In the genomic region with DNA sequence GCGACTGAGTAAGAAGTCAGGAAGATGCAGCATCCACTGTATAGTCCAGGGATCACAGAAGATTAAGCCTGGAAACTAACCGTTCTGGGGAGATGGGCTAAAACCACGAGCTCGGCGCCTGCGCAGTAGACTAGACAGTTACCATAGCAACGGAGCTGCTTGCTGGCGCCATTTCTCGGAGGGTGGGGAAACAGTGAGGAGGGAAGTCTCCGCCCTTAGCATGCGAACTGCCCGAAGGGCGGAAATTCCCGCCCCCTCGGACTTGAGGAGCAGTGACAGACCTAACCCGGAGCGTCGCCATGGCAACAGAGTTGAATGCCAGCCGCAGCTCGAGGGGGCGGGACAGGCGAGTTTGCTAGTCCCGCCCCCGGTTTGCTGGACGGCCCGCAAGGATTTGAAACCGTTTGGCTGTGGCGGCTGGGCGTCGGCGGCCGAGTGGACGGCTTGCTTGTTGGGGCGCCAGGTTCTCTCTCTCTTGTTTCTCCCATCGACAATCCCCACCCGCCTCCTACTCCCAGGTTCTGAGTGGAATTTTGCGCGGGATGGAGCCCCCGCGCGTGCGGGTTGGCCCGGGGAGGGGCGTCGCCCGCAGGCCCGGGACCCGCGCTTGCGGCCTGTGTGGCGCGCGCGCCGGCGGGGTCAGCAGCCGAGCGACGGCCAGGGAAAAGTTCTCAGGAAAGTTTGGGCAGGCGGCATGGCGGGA, we compare ENCODE assay signal across 8 mouse cellular contexts. TPM values are rescaled to one million over a fixed set of nuclear protein-coding genes. Genes with fewer than 3 reads are reported as not detected.
DNase-seq lines count a peak whose midpoint lies in the region; ATAC-seq lines count a peak whose summit lies in the region.

Gene Cep112, plus strand, starts transcription at position 304 of the 703 bp plus-strand sequence.

- peak; percentile 87 to 89 for DNase-seq in B cell, adult 2 months
- peak; percentile 99 for DNase-seq in brain, adult 2 months (ENCODE audit: low read depth, low spot score)
- DNase-seq in heart, embryonic 10.5 days (ENCODE audit: low spot score) = peak; percentile 99
- DNase-seq in liver = peak; percentile 93
- peak; percentile 82 to 87 for DNase-seq in spleen, postnatal 4 days (ENCODE audit: low spot score in 2 of 2)

- under 1% methylated on average over 61 of the region's 61 CpGs for WGBS in heart, embryonic 10.5 days
- 1% methylated on average over 61 of the region's 61 CpGs for WGBS in kidney, embryonic 15.5 days

- peaks cover 17% of the 10 kb centered on the region for H3K4me1 ChIP-seq in heart, embryonic 10.5 days
- H3K4me1 ChIP-seq in kidney, embryonic 15.5 days = peaks cover 14% of the 10 kb centered on the region

- H3K27me3 ChIP-seq in heart, embryonic 10.5 days (ENCODE audit: insufficient read depth, poor library complexity, severe bottlenecking) = peaks cover 11% of the 10 kb centered on the region; the same call in 1 of the 2 replicates
- H3K27me3 ChIP-seq in kidney, embryonic 15.5 days = peaks cover 8% of the 10 kb centered on the region; the same call in 1 of the 2 replicates

- peak within 1 kb of the TSS; percentile 83 for H3K9ac ChIP-seq in kidney, embryonic 15.5 days

- no peaks in the 10 kb centered on the region for H3K9me3 ChIP-seq in heart, embryonic 10.5 days
- H3K9me3 ChIP-seq in kidney, embryonic 15.5 days (replicated peaks) = no peaks in the 10 kb centered on the region

- ATAC-seq in erythroblast, adult 5-6 weeks (replicated peaks; ENCODE audit: low FRiP score, poor library complexity, severe bottlenecking) = peak; percentile 63
- ATAC-seq in kidney, embryonic 15.5 days (replicated peaks; ENCODE audit: low FRiP score) = peak; percentile 98
- peak; percentile 98 for ATAC-seq in monocyte, adult 5-6 weeks (replicated peaks; ENCODE audit: insufficient number of reproducible peaks, low FRiP score, low TSS enrichment, poor library complexity, severe bottlenecking)

- peak within 1 kb of the TSS; percentile 89 for H3K27ac ChIP-seq in heart, embryonic 10.5 days
- peak within 1 kb of the TSS; percentile 62; the same call in 1 of the 2 replicates for H3K27ac ChIP-seq in kidney, embryonic 15.5 days

- H3K4me3 ChIP-seq in heart, embryonic 10.5 days = peak within 1 kb of the TSS; percentile 79
- H3K4me3 ChIP-seq in kidney, embryonic 15.5 days (replicated peaks) = peak within 1 kb of the TSS; percentile 83

- peak within 1 kb of the TSS; percentile 76 for H3K4me2 ChIP-seq in kidney, embryonic 15.5 days

- H3K36me3 ChIP-seq in heart, embryonic 10.5 days = no peaks in the 10 kb centered on the region
- no peaks in the 10 kb centered on the region for H3K36me3 ChIP-seq in kidney, embryonic 15.5 days

RNA-seq across cellular contexts. Expression of gene Cep112, which starts in this region (rescaled TPM):
- total RNA-seq in erythroblast, adult 5-6 weeks (2015; ENCODE audit: low replicate concordance) = not detected in 2 replicates
- not detected in 2 replicates for total RNA-seq in erythroblast, adult 5-6 weeks (2017; ENCODE audit: low replicate concordance)
- polyA plus RNA-seq in heart, embryonic 10.5 days (2016; fragmentation: Nextera tagmentation; extraction: Ambion mirVana) = 8.0 and 11.6 TPM in 2 replicates
- 13.7 and 13.8 TPM in 2 replicates for polyA plus RNA-seq in kidney, embryonic 15.5 days (2015; fragmentation: Nextera tagmentation; extraction: Ambion mirVana)
- total RNA-seq in monocyte, adult 5-6 weeks (2017) = 2.1 TPM in 1 of 3 replicates, not detected in the others

Comparison
In these comparisons a context has a peak if more than half of its experiments do, and no peak if none do; other contexts are left out.
1. Peak in every context shown above with its lines: DNase-seq, ATAC-seq, H3K4me3 ChIP-seq and H3K27ac ChIP-seq.
2. Peak in ATAC-seq in erythroblast, adult 5-6 weeks; RNA of the gene not detected or under 1 TPM.